Mouse (Mus musculus) urinary bladder, postnatal 25 days (tissue): ENCODE measurements around the gene Gpr160.

Experiments used
- DNase-seq: peaks from one replicate; pipeline ENCODE4 v3.0.0; 2022; ENCODE audit warnings: low spot score

Gene Gpr160

DNA sequence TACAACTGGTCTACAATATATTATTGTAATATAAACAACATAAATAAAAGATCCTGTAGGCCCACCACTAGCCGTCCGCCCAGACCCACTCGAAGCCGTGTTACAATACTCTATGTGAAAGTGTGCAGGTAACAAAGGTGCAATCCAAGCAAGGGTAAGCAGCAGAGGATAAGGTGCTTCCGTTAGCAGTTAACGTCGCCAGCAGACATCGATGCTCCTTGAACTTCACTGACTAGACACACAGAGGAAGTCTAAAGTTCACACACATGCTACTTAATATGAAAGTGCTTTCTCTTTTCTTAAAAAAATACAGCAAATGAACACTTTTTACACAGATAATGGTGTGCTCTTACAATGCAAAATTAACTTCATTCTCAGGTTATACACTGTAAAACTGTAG is 43.7 kb downstream of the Gpr160 start:
- DNase-seq, result no peak

DNA sequence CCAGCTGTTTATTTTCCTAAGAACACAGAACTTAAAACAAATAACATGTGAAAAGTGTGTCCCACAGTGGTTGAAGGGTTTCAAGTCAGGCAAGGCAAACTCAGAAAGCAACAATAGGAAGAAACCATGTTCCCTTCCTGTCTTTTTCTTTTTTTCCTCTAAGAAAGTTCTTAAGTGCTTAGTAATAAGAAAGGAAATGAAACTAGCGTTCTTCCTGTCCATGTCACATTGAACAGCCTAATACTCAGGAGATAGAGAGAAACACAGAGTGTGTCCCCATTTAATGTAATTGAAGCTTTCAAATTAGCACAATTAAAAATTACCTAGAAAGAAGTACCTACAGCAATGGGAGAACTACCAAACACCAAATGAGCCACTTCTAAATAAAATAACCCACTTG is 48.9 kb downstream of the Gpr160 start:
- no peak for DNase-seq

DNA sequence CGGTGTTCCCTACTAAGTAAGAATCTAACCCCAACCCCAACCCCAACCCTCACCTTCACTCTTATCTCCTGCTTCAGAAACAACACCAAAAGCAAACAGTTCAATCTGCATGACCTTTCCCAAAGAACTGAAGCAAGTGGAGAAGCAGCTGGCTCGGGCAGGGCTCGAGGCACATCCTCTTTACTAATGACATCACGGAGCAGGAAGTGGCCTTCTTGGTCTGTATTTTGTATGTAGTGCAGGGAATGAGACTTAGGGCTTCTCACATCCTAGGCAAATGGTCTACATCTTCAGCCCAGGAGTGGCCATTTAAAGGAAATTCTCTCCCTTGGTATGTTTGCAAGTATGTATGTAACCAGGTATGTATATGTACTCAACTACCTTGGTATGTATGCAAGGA is 61.4 kb downstream of the Gpr160 start:
- no peak for DNase-seq

DNA sequence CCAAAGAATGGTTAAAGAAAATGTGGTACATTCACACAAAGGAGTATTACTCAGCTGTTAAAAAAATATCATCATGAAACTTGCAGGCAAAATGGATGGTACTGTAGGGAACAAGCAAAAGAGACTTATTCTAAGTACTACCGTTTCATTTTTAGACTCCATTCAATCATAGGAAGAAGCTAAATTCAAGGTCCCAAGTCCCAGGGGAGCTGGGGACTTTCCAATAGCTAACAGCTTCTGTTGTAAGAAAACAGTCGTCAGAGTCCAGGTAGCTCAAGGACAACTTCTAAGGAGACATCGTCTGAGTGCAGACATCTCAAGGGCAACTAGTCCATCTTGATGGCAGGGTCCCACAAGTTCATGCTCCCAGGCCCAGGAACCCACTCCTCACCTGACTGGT is 71.9 kb downstream of the Gpr160 start:
- no peak for DNase-seq

DNA sequence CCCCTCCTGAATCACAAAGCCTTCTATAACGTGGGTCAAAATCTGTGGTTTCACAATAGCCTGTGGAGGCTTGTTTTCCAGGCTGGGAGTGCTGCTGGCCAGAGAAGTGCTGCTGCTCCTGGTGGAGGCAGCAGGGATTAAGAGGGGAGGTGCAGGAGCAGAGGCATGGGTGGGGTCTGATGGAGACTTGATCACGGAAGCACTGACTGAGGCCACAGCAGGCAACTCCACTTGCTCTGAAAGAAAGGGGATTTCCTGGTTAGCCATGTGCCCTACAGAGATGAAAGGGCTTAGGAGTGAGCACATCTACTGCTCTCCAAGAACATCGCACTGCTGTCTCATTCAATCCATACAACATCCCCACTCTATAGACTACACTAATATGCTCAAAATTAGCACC is 74.1 kb downstream of the Gpr160 start:
- DNase-seq, result no peak

DNA sequence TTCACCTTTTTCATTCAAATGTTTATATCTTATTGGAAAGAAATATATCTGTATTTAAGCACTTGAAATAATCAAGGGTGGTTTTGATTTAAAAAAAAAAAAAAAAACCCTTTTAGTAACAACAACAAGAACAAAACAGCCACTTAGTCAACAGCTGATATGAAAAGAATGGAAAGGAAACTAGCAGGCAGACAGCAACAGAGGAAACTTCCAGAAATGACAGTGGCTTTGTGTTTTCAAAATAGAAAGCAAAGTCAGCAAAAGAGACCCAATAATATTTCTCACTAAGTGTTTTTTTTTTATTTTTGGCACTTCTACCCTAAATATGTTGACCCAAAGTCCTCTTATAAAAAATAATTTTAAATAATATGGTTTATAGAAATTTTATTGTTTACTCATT is 78.6 kb downstream of the Gpr160 start:
- DNase-seq, result no peak
